Mouse (Mus musculus): ENCODE data around the gene Ube2v1.

DNA sequence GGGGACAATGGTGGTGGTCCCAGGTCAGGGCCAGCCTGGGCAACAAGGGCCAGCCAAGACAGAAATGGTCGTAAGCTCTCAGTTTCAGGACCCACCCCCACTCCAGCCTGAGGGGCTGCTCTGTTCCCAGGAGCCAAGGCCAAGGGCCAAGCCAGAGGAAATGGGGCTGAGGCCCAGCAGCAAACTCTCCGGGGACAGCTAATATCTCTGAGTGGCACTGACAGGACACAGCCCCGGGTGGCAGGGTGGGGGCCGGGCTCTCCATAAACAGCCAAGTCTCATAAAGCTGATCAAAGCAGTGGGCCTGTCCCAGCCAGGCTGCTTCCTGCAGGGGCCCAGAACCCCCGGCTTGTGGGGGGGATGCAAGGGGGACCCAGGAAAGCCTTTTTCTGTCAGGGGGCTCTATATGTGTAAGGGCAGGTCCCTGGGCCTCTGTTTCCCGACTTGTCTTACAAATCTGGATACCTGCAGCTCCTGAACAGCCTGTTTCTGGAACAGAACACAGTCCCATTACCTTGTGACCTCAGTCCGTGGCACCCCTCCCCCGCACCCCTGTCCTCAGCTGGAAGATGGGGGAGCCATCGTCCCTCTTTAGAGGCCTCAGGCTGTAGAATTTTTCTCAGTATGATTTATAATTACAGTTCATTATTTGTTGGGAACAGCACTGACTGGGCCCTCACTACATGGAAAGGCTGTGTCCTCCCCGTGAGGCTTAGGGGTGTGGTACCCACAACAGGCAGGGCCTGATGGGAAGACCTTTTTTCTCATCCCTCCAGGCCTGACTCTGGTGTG, 48.5 kb downstream of the Ube2v1 start:
- TF ChIP-seq CTCF (IDR thresholded peaks at IDR 0.05 in 2 of 3, conservative IDR thresholded peaks at IDR 0.05 in 1 of 3; ENCODE audit: control insufficient read depth in 1 of 3, insufficient read depth in 1 of 3, low read depth in 2 of 3, low read length in 3 of 3, poor library complexity in 1 of 3, severe bottlenecking in 1 of 3) (no peak), POLR2A (IDR thresholded peaks at IDR 0.05; ENCODE audit: control insufficient read depth in 1 of 2, insufficient read depth in 1 of 2, low read depth in 1 of 2, low read length in 2 of 2, poor library complexity in 1 of 2) (no peak), MEF2A (IDR thresholded peaks at IDR 0.05; ENCODE audit: extremely low read depth, insufficient replicate concordance, low read depth, low read length, poor library complexity, severe bottlenecking) (no peak), TCF12 (IDR thresholded peaks at IDR 0.05; ENCODE audit: low read depth, low read length) (no peak), JUND (IDR thresholded peaks at IDR 0.05; ENCODE audit: low read depth, low read length) (no peak), NELFE (IDR thresholded peaks at IDR 0.05; ENCODE audit: low read depth, low read length) (no peak), MAZ (IDR thresholded peaks at IDR 0.05; ENCODE audit: low read depth, low read length) (no peak)
